Mouse (Mus musculus): ENCODE measurements at regions not wholly inside any gene's neighbourhood (a gene's known extent, or its start where the extent isn't known, plus 50 kb on each side); places are given as distances from the start of the nearest gene placed in this dataset.
"Not testable (repeated sequence)": the region's sequence is repeated elsewhere in the genome, so short reads cannot be mapped to it uniquely, and the experiment has no call there.

DNA sequence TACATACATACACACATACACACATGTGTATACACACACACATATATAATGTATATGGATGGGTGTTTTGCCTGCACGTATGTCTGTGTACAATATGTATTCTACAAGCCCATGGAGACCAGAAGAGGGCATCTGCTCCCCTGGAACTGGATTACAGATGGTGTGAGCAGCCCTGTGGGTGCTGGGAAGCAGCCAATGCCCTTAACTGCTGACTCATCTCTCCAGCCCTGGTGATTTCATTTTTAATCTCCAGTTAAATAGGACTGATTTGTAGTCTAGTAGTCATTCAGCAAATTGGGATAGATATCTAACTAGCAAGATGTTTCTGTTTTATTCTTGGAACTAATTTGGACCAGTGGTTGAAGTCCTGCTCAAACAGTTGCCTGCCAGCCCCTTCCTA is 94.1 kb downstream of the H2al2a start:
- Histone ChIP-seq H3K27ac (ENCODE audit: insufficient read depth, low read depth, low read length) (no peak overlapping the region), H3K4me3 (ENCODE audit: insufficient read depth, low read depth, low read length) (no peak overlapping the region), H3K4me1 (ENCODE audit: control insufficient read depth, insufficient read depth, low read length) (no peaks in the 10 kb centered on the region)
- 95% methylated on average over 1 of the region's 1 CpGs for WGBS
- TF ChIP-seq POLR2A (IDR thresholded peaks at IDR 0.05; ENCODE audit: insufficient read depth, low read depth, low read length) (no peak), CTCF (IDR thresholded peaks at IDR 0.05; ENCODE audit: insufficient read depth, low read depth, low read length) (no peak)

GRCm38 (mm10) chr2:17900202-17900601 is 96.6 kb downstream of the H2al2a start:
- WGBS = 61% methylated on average over 8 of the region's 8 CpGs

DNA sequence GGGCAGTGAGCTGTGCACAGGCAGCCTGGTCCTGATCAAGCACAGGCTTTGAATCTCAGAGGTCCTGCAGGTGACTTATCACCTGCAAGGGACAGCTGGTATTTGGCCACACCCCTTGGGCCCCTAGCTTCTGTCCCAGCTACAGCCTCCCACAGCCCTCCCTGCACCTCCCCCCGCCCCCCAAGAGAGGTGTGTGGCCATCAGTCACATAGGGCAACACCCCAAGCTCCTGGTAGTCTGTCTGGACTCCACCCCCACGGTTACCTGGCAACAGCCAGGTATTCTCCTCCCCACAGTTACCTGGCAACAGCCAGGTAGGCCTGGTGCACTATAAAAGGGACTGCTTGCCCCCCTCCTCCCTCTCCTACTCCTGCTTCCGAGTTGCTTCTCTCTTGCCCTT is 98.0 kb downstream of the H2al2a start:
- no peak overlapping the region for H3K4me3 ChIP-seq (ENCODE audit: insufficient read depth, low read depth, low read length)
- H3K27ac ChIP-seq (ENCODE audit: insufficient read depth, low read depth, low read length) = no peak overlapping the region
- TF ChIP-seq POLR2A (IDR thresholded peaks at IDR 0.05; ENCODE audit: insufficient read depth, low read depth, low read length) (no peak), CTCF (IDR thresholded peaks at IDR 0.05; ENCODE audit: insufficient read depth, low read depth, low read length) (no peak)
- WGBS = 58% methylated on average over 3 of the region's 3 CpGs
- H3K4me1 ChIP-seq (ENCODE audit: control insufficient read depth, insufficient read depth, low read length) = no peaks in the 10 kb centered on the region

More at GRCm38 (mm10) chr2:17900202-17900601, 96.6 kb downstream of the H2al2a start:
- TF ChIP-seq CTCF (IDR thresholded peaks at IDR 0.05; ENCODE audit: insufficient read depth, low read depth, low read length) (no peak), POLR2A (IDR thresholded peaks at IDR 0.05; ENCODE audit: insufficient read depth, low read depth, low read length) (no peak)
- Histone ChIP-seq H3K4me1 (ENCODE audit: control insufficient read depth, insufficient read depth, low read length) (no peaks in the 10 kb centered on the region), H3K4me3 (ENCODE audit: insufficient read depth, low read depth, low read length) (no peak overlapping the region), H3K27ac (ENCODE audit: insufficient read depth, low read depth, low read length) (no peak overlapping the region)

DNA sequence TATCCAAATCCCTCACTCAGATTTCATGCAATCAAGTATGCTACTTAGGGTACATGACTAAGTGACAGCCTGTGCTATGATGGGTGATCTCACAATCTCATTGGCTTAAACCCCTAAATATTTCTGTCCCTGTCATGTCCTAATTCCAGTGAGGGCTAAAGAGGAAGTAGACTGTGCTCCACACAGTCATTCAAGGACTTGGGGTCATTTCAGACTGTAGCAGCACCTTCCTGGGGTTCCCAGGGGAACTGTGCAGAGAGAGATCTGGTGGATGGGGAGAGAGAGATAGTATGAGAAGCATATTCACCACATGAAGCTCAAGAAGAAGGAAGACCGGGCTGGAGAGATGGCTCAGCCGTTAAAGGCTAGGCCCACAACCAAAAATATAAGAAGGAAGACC is 100.7 kb downstream of the H2al2a start:
- 95% methylated on average over 2 of the region's 2 CpGs for WGBS
- no peak overlapping the region for H3K4me3 ChIP-seq (ENCODE audit: insufficient read depth, low read depth, low read length)
- no peak for TF ChIP-seq CTCF (IDR thresholded peaks at IDR 0.05; ENCODE audit: insufficient read depth, low read depth, low read length)
- TF ChIP-seq POLR2A (IDR thresholded peaks at IDR 0.05; ENCODE audit: insufficient read depth, low read depth, low read length) = no peak
- no peak overlapping the region for H3K27ac ChIP-seq (ENCODE audit: insufficient read depth, low read depth, low read length)
- no peaks in the 10 kb centered on the region for H3K4me1 ChIP-seq (ENCODE audit: control insufficient read depth, insufficient read depth, low read length)

- not testable (repeated sequence) for H3K27ac ChIP-seq (ENCODE audit: insufficient read depth, low read depth, low read length); H3K4me1 ChIP-seq (ENCODE audit: control insufficient read depth, insufficient read depth, low read length); H3K4me3 ChIP-seq (ENCODE audit: insufficient read depth, low read depth, low read length)
- 98% methylated on average over 7 of the region's 7 CpGs for WGBS
These were observed 104.1 kb downstream of the H2al2a start for GRCm38 (mm10) chr2:17892661-17893060.

- H3K27ac ChIP-seq (ENCODE audit: insufficient read depth, low read depth, low read length) = no peak overlapping the region
- TF ChIP-seq POLR2A (IDR thresholded peaks at IDR 0.05; ENCODE audit: insufficient read depth, low read depth, low read length) (no peak), CTCF (IDR thresholded peaks at IDR 0.05; ENCODE audit: insufficient read depth, low read depth, low read length) (no peak)
- H3K4me1 ChIP-seq (ENCODE audit: control insufficient read depth, insufficient read depth, low read length) = no peaks in the 10 kb centered on the region
- WGBS = 82% methylated on average over 3 of the region's 3 CpGs
- H3K4me3 ChIP-seq (ENCODE audit: insufficient read depth, low read depth, low read length) = no peak overlapping the region
These were observed 109.1 kb downstream of the H2al2a start for GRCm38 (mm10) chr2:17887699-17888098.

- H3K4me1 ChIP-seq (ENCODE audit: control insufficient read depth, insufficient read depth, low read length) = no peaks in the 10 kb centered on the region
- no peak for TF ChIP-seq CTCF (IDR thresholded peaks at IDR 0.05; ENCODE audit: insufficient read depth, low read depth, low read length)
- no peak for TF ChIP-seq POLR2A (IDR thresholded peaks at IDR 0.05; ENCODE audit: insufficient read depth, low read depth, low read length)
- 70% methylated on average over 12 of the region's 12 CpGs for WGBS
These were observed 114.4 kb downstream of the H2al2a start for GRCm38 (mm10) chr2:17882389-17882788.

GRCm38 (mm10) chr2:17880800-17881717 is 115.7 kb downstream of the H2al2a start:
- H3K4me1 ChIP-seq (ENCODE audit: control insufficient read depth, insufficient read depth, low read length) = no peaks in the 10 kb centered on the region
- WGBS = 69% methylated on average over 11 of the region's 11 CpGs
- no peak overlapping the region for H3K27ac ChIP-seq (ENCODE audit: insufficient read depth, low read depth, low read length)
- TF ChIP-seq CTCF (IDR thresholded peaks at IDR 0.05; ENCODE audit: insufficient read depth, low read depth, low read length) (no peak), POLR2A (IDR thresholded peaks at IDR 0.05; ENCODE audit: insufficient read depth, low read depth, low read length) (no peak)
- H3K4me3 ChIP-seq (ENCODE audit: insufficient read depth, low read depth, low read length) = no peak overlapping the region

More at GRCm38 (mm10) chr2:17882389-17882788, 114.4 kb downstream of the H2al2a start:
- Histone ChIP-seq H3K4me3 (ENCODE audit: insufficient read depth, low read depth, low read length) (no peak overlapping the region), H3K27ac (ENCODE audit: insufficient read depth, low read depth, low read length) (no peak overlapping the region)

DNA sequence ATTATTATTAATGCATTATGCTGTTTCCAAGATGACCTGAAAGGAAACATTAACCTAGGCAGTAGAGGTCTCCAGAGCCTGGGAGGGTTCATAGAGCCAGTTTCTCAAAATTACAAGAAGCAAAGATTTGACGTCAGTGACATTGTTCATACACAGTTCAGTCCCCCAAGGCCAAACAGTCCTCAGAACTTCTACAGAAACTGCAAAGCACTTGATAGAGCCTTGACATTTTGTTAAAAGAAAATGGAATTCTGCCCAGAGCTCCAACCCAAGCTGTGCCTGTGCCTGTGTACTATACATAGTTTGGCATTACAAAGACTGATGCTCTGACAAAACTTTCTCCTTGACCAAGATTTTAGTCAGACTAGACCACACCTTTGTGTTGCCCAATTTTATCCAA is 118.9 kb downstream of the H2al2a start:
- no peak for TF ChIP-seq POLR2A (IDR thresholded peaks at IDR 0.05; ENCODE audit: insufficient read depth, low read depth, low read length)
- no peak for TF ChIP-seq CTCF (IDR thresholded peaks at IDR 0.05; ENCODE audit: insufficient read depth, low read depth, low read length)
- no peak overlapping the region for H3K4me3 ChIP-seq (ENCODE audit: insufficient read depth, low read depth, low read length)
- WGBS = 85% methylated on average over 1 of the region's 1 CpGs

More for the DNA sequence above, 118.9 kb downstream of the H2al2a start:
- no peak overlapping the region for H3K27ac ChIP-seq (ENCODE audit: insufficient read depth, low read depth, low read length)
- H3K4me1 ChIP-seq (ENCODE audit: control insufficient read depth, insufficient read depth, low read length) = no peaks in the 10 kb centered on the region
